Mouse (Mus musculus) kidney, embryonic 15.5 days (tissue): ENCODE data around the gene Akap6. TPM values are rescaled to one million over a fixed set of nuclear protein-coding genes. Genes with fewer than 3 reads are reported as not detected.

Source experiments
- ATAC-seq: fragments of 200-750 bp; cut with Nextera tagmentation; replicated peaks from 2 replicates; pipeline ENCODE4 v1.8.0; 2017; ENCODE audit warnings: moderate TSS enrichment; ENCODE audit not compliant: low FRiP score
- H3K27ac ChIP-seq: fragments of 300-500 bp; sonication (generic); 2 replicates; pipeline ENCODE4 v1.5.1; 2015; ENCODE audit warnings: mild to moderate bottlenecking, inconsistent platforms
- H3K27me3 ChIP-seq: fragments of 300-500 bp; sonication (generic); 2 replicates; pipeline ENCODE4 v1.6.1; 2015; ENCODE audit warnings: inconsistent platforms
- H3K36me3 ChIP-seq: fragments of 300-500 bp; sonication (generic); 2 replicates; pipeline ENCODE4 v1.6.1; 2015; ENCODE audit warnings: inconsistent platforms
- H3K4me1 ChIP-seq: fragments of 300-500 bp; sonication (generic); 2 replicates; pipeline ENCODE4 v1.6.1; 2015; ENCODE audit warnings: inconsistent platforms
- H3K4me2 ChIP-seq: fragments of 300-500 bp; sonication (generic); 2 replicates; pipeline ENCODE4 v1.6.1; 2015; ENCODE audit warnings: moderate library complexity, mild to moderate bottlenecking, inconsistent platforms
- H3K4me3 ChIP-seq: fragments of 300-500 bp; sonication (generic); replicated peaks from 2 replicates; pipeline ENCODE4 v1.5.1; 2015; ENCODE audit warnings: mild to moderate bottlenecking, inconsistent platforms
- H3K9ac ChIP-seq: fragments of 300-500 bp; sonication (generic); 2 replicates; pipeline ENCODE4 v1.6.1; 2015; ENCODE audit warnings: mild to moderate bottlenecking, inconsistent platforms
- H3K9me3 ChIP-seq: fragments of 300-500 bp; sonication (generic); replicated peaks from 2 replicates; pipeline ENCODE4 v1.6.1; 2016; ENCODE audit warnings: inconsistent platforms
- WGBS: fragments of 180-500 bp; shearing (Covaris S2); methylation state at CpG from one replicate; pipeline ENCODE4 v1.1.7; 2015; ENCODE audit warnings: mixed read lengths; 5-methylcytosine and 5-hydroxymethylcytosine counted together
- polyA plus RNA-seq: library from polyadenylated mRNA; unstranded; fragments of >200 nt; fragmentation: Nextera tagmentation; extraction: Ambion mirVana; gene quantifications from 2 replicates; pipeline ENCODE4 v1.2.1, GENCODE M21; 2015

The Akap6 gene
- polyA plus RNA-seq, 1 experiment from 2014 or later, result 0.78 TPM

- H3K27ac ChIP-seq, result no peak overlapping the region
Measured at GRCm38 (mm10) chr12:52861922-52862321, 162.7 kb downstream of the Akap6 start.

GRCm38 (mm10) chr12:52868000-52868624 lies 168.9 kb downstream of the Akap6 start:
- peak; percentile 88 for ATAC-seq
- Histone ChIP-seq H3K9me3 (peaks cover 9% of the 10 kb centered on the region; the same call in 1 of the 2 replicates), H3K27ac (peak overlapping the region; percentile 66), H3K4me3 (peak overlapping the region; percentile 17; the same call in 1 of the 2 replicates), H3K4me1 (peaks cover 6% of the 10 kb centered on the region), H3K4me2 (peak overlapping the region; percentile 43), H3K9ac (no peak overlapping the region), H3K27me3 (no peaks in the 10 kb centered on the region), H3K36me3 (no peaks in the 10 kb centered on the region)
- 6% methylated on average over 8 of the region's 8 CpGs for WGBS

More at GRCm38 (mm10) chr12:52861922-52862321, 162.7 kb downstream of the Akap6 start:
- Histone ChIP-seq H3K4me1 (no peaks in the 10 kb centered on the region), H3K27me3 (no peaks in the 10 kb centered on the region), H3K9me3 (peaks cover 9% of the 10 kb centered on the region; the same call in 1 of the 2 replicates), H3K4me3 (no peak overlapping the region), H3K4me2 (no peak overlapping the region), H3K9ac (no peak overlapping the region), H3K36me3 (no peaks in the 10 kb centered on the region)
- WGBS, result 87% methylated on average over 3 of the region's 3 CpGs
- no peak for ATAC-seq

DNA sequence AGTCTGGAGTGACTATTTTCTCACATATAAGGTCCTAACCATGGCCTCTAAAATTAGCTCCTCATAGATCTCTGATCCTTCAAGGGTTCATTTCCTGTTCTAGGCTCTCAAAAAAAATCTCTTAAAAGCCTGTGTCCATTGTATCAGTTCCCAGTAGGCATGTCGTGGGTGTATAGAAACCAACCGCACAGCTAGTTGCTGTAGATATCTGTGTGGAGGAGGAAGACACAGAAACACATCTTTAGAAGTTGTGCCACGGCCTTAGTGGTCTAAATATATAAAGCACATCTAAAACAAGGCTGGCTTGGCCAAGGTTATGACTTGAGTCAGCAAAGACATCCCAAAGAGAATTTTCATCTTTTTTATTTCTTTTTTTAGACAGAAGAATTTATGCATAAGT lies 172.4 kb downstream of the Akap6 start:
- no peak overlapping the region for H3K4me2 ChIP-seq
- no peaks in the 10 kb centered on the region for H3K27me3 ChIP-seq
- 68% methylated on average over 3 of the region's 3 CpGs for WGBS

DNA sequence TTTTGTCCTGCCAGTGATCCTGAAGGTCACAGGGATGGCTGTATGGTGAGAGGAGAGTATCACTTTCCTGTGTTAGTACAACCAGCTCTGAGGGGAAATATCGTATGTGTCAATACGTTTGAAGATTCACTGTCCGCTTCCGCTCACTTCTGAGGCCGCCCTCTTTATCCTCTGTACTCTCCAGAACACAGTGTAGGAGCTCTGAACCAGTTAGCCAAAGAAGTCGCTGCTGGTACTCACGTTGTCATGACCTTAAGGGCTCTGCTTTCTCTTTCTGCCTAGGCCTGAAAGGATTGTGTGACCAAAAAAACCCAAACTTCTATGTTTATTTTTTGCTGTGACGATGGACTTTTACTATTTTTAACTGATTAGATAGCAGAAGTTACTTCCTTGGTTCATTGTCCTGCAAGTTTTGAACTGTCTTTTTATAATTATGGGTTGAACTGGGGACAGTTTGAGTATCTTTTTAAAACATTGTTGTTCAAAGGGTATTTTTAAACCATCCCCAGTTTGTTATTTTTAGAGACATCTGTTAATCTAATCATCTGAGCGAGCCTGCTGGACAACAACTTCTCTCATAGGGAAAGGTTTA lies 175.2 kb downstream of the Akap6 start:
- H3K4me3 ChIP-seq, result no peak overlapping the region
- no peaks in the 10 kb centered on the region for H3K36me3 ChIP-seq
- ATAC-seq, result no peak
- H3K9me3 ChIP-seq, result no peaks in the 10 kb centered on the region
- 42% methylated on average over 9 of the region's 9 CpGs for WGBS
- H3K27me3 ChIP-seq, result no peaks in the 10 kb centered on the region
- H3K4me1 ChIP-seq, result no peaks in the 10 kb centered on the region
- no peak overlapping the region for H3K9ac ChIP-seq
- no peak overlapping the region for H3K27ac ChIP-seq
- H3K4me2 ChIP-seq, result no peak overlapping the region

More for the DNA sequence above, 172.4 kb downstream of the Akap6 start:
- Histone ChIP-seq H3K4me1 (peaks cover 6% of the 10 kb centered on the region), H3K4me3 (no peak overlapping the region), H3K27ac (no peak overlapping the region), H3K36me3 (no peaks in the 10 kb centered on the region), H3K9me3 (peaks cover 1% of the 10 kb centered on the region; the same call in 1 of the 2 replicates), H3K9ac (no peak overlapping the region)
- no peak for ATAC-seq

GRCm38 (mm10) chr12:52876065-52876464 lies 176.9 kb downstream of the Akap6 start:
- Histone ChIP-seq H3K27ac (no peak overlapping the region), H3K27me3 (no peaks in the 10 kb centered on the region), H3K4me2 (no peak overlapping the region), H3K4me1 (no peaks in the 10 kb centered on the region), H3K36me3 (no peaks in the 10 kb centered on the region), H3K9ac (no peak overlapping the region), H3K4me3 (no peak overlapping the region), H3K9me3 (no peaks in the 10 kb centered on the region)
- no peak for ATAC-seq
- 58% methylated on average over 4 of the region's 4 CpGs for WGBS

DNA sequence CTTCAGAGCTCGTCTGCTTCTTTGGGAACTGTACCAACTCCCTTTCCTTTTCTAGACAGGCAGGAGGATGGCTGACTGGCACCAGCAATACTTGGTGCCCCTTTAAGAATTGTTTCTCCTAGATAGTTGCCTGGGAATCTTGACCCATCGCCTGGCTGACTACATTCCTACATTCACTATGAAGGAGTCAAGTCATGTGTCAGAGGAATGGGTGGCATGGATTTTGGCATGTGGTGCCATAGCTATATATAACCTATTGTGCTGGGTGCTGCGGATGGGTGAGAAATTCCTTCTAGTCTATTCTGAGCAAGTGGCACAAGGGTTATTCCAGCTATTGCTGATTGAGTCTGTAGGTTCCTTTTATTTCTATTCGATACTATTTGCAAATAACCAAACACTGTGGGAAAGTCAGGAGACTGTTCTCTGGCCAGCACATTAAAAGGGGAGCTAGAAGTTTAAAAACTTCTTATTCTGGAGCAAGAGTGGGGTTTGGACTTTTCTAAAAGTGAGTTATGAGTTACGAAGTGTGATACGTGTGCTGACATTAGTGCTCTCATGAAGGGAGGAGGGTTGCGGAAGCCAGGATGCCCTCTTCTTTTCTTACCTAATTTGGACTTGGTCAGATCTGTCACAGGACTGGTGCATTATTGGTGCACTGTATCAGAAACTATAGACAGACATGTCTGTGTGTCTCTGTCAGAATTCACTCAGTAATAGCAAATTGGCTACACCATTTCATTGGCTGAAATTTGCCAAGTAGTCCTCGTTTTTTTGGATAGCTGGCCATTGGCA lies 178.0 kb downstream of the Akap6 start:
- no peaks in the 10 kb centered on the region for H3K9me3 ChIP-seq
- WGBS, result 91% methylated on average over 8 of the region's 8 CpGs
- H3K4me1 ChIP-seq, result no peaks in the 10 kb centered on the region
- no peaks in the 10 kb centered on the region for H3K27me3 ChIP-seq
- H3K27ac ChIP-seq, result no peak overlapping the region
- H3K4me3 ChIP-seq, result no peak overlapping the region
- no peak for ATAC-seq
- no peak overlapping the region for H3K4me2 ChIP-seq
- H3K36me3 ChIP-seq, result no peaks in the 10 kb centered on the region
- H3K9ac ChIP-seq, result no peak overlapping the region

DNA sequence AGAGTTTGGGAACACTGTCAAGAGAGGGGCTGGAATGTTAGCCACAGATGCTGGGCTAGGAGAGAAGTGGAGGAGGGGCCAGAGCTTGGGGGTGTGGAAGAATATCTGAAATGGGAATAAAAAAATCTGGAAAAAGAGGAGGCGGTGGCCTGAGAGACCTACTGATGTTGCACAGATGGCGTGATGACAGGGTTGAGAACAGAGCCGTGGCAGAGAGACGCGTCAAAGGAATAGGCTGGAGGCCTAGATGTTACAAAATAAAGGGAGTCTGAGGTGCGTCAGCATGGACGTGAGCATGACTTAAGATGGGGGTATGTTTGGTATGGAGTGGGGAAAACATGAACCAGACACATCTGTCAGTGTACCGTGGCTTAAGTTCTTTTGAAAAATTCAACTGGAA lies 180.1 kb downstream of the Akap6 start:
- no peaks in the 10 kb centered on the region for H3K9me3 ChIP-seq
- H3K4me2 ChIP-seq, result no peak overlapping the region
- no peaks in the 10 kb centered on the region for H3K4me1 ChIP-seq
- no peaks in the 10 kb centered on the region for H3K27me3 ChIP-seq
- H3K27ac ChIP-seq, result no peak overlapping the region
- no peak overlapping the region for H3K9ac ChIP-seq
- H3K36me3 ChIP-seq, result no peaks in the 10 kb centered on the region
- ATAC-seq, result no peak
- no peak overlapping the region for H3K4me3 ChIP-seq
- WGBS, result 71% methylated on average over 8 of the region's 8 CpGs

DNA sequence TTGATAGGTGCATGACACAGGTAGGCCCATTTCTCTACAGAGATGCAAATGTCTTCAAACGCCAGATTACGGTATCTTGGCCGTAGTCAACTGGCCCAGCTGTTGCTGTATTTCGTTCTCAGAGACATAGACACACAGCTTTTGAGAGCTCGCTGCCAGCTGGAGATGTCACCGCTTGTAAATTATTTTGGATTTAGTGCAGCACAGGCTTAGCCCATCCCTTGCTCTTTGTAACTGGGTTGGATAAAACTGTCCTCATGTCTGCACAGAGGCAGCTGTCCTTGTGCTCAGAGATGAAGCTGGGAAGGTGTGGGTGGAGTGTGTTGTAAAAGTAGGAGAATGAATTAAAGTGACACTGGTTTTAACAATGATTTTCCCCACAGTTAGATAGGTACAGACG lies 193.3 kb downstream of the Akap6 start:
- no peak overlapping the region for H3K4me3 ChIP-seq
- no peak overlapping the region for H3K4me2 ChIP-seq
- H3K36me3 ChIP-seq, result no peaks in the 10 kb centered on the region
- no peak overlapping the region for H3K9ac ChIP-seq
- no peak for ATAC-seq
- H3K4me1 ChIP-seq, result peaks cover 4% of the 10 kb centered on the region; the same call in 1 of the 2 replicates
- no peaks in the 10 kb centered on the region for H3K27me3 ChIP-seq
- no peak overlapping the region for H3K27ac ChIP-seq
- 81% methylated on average over 7 of the region's 7 CpGs for WGBS
- no peaks in the 10 kb centered on the region for H3K9me3 ChIP-seq

DNA sequence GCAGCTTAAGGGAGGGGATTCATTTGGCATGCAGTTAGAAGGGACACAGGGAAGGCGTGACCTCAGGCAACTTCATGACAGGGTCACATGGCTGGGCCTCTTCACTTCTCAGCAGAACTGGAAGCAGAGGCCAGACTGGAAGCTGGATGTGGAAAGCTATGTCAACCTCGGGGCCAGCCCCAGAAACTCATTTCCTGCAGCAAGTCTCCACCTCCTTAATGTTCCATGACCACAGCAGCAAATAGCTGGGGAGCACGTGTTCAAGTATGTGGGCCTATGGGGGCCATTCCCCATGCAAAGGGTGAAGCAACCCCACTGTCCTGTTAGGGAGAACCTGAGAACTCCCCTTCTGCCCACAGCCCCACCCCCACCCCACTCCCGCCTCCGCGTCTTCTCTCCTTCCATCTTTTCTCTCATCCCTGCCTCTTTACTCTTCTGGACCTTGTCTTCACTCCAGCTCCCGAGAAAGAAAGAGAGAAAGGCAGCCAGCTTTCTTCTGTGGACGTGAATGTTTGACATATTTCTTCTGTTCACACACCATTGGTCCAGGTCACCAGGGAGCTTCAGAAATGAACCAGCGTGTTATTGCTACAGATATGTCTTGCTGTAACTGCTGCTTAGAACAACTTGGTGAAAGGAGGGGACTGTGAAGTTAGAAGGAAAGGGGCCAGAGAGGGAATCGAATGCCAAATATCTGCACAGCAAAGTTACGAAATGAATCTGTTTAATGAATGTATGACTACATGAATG lies 194.6 kb downstream of the Akap6 start:
- H3K27ac ChIP-seq, result no peak overlapping the region
- no peak overlapping the region for H3K4me3 ChIP-seq
- H3K9ac ChIP-seq, result no peak overlapping the region
- H3K36me3 ChIP-seq, result no peaks in the 10 kb centered on the region
- H3K9me3 ChIP-seq, result no peaks in the 10 kb centered on the region
- H3K4me1 ChIP-seq, result peaks cover 4% of the 10 kb centered on the region; the same call in 1 of the 2 replicates
- H3K27me3 ChIP-seq, result no peaks in the 10 kb centered on the region
- no peak overlapping the region for H3K4me2 ChIP-seq
- ATAC-seq, result no peak
- WGBS, result 65% methylated on average over 11 of the region's 11 CpGs

DNA sequence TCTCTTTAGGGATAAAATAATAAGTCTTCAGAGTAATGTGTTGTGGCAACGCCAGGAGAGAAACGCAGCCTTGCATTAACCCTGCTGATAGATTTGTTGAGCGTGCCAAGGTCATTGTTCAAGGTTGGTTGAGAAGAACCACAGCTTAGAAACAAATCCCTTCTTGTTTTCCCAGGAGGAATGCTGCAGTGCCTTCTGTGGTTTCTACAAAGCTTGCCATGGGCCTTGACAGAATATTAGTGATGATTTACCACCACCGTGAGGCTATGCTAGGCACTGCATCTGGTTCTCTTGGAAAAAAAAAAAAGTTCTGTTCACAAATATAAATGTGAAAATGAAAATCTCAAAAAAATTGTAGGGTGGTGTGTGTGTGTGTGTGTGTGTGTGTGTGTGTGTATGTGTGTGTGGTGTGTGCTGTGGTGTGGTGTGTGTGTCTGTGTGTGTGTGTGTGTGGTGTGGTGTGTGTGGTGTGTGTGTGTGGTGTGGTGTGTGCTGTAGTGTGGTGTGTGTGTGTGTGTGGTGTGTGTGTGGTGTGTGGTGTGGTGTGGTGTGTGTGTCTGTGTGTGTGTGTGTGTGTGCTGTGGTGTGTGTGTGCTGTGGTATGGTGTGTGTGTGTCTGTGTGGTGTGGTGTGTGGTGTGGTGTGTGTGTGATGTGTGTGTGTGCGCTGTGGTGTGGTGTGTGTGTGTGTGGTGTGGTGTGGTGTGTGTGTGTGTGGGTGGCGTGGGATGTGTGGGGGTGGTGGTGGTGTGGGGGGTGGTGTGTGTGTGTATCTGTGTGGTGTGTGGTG lies 196.7 kb downstream of the Akap6 start:
- Histone ChIP-seq H3K27me3 (no peaks in the 10 kb centered on the region), H3K36me3 (no peaks in the 10 kb centered on the region), H3K27ac (no peak overlapping the region), H3K4me3 (no peak overlapping the region), H3K9me3 (no peaks in the 10 kb centered on the region), H3K4me1 (peaks cover 4% of the 10 kb centered on the region; the same call in 1 of the 2 replicates), H3K9ac (no peak overlapping the region), H3K4me2 (no peak overlapping the region)
- ATAC-seq, result peak; percentile 52; the same call in 1 of the 2 replicates
- WGBS, result 35% methylated on average over 5 of the region's 6 CpGs

DNA sequence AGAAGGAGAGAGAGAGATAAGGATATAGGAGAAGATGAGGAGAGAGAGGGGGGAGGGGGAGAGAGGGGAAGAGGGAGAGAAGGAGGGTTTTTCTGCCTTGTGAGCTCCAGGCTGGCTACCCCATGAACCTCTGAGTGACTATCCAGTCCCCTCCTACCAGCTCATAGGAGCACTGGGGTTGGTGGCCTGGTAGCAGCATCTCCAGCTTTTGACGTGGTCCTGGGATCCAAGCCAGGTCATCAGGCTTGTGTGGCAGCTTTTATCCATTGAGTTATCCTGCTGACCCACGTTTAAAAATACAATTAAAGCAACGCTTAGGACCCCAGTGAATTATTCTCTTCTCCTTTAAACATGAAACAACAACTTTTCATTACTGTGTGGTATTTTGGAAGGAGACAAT lies 197.6 kb downstream of the Akap6 start:
- Histone ChIP-seq H3K4me1 (peaks cover 4% of the 10 kb centered on the region; the same call in 1 of the 2 replicates), H3K4me3 (no peak overlapping the region), H3K36me3 (no peaks in the 10 kb centered on the region), H3K9me3 (no peaks in the 10 kb centered on the region), H3K9ac (no peak overlapping the region), H3K27me3 (no peaks in the 10 kb centered on the region), H3K4me2 (no peak overlapping the region), H3K27ac (no peak overlapping the region)
- no peak for ATAC-seq
- 60% methylated on average over 3 of the region's 3 CpGs for WGBS
